Mouse (Mus musculus): Measurements from ENCODE around the gene Gm11034. TPM values are rescaled to one million over a fixed set of nuclear protein-coding genes. Genes with fewer than 3 reads are reported as not detected.

Gene Gm11034
- total and polyA plus RNA-seq, 2 experiments from 2014 or later, result not detected

DNA sequence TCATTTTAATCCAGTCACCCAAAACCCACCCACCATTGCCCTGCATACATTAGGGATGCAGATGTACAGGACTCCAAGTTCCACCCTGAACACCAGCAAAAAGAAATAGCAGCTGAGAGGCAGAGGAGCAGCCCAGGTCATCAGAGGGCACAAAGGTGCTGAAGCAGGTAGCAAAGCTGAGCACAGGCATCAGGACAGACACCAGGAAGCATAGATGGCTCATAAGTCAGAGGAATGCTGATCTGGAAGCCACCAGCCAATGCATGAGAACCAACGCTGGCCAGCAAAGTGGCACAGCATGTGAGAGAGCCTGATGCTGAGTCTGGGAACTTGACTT lies 44.4 kb upstream of the Gm11034 start:
- TF ChIP-seq CTCF (IDR thresholded peaks at IDR 0.05; ENCODE audit: low read depth), result no peak
- WGBS, result 85% methylated on average over 1 of the region's 1 CpGs
- H3K4me2 ChIP-seq (ENCODE audit: low read depth, low read length), result no peak overlapping the region
- no peak overlapping the region for H3K4me3 ChIP-seq (ENCODE audit: low read length)
- peaks cover 21% of the 10 kb centered on the region for H3K36me3 ChIP-seq (ENCODE audit: insufficient read depth, low read length)
- H3K9ac ChIP-seq (replicated peaks; ENCODE audit: low read length), result no peak overlapping the region
- H3K9me3 ChIP-seq (ENCODE audit: low read length), result no peaks in the 10 kb centered on the region
- no peaks in the 10 kb centered on the region for H3K27me3 ChIP-seq (ENCODE audit: insufficient read depth, low read length)
- ATAC-seq (no peak), DNase-seq (ENCODE audit: low spot score) (no peak)
- H3K4me1 ChIP-seq (ENCODE audit: insufficient read depth, low read length), result no peaks in the 10 kb centered on the region
- no peak overlapping the region for H3K27ac ChIP-seq

DNA sequence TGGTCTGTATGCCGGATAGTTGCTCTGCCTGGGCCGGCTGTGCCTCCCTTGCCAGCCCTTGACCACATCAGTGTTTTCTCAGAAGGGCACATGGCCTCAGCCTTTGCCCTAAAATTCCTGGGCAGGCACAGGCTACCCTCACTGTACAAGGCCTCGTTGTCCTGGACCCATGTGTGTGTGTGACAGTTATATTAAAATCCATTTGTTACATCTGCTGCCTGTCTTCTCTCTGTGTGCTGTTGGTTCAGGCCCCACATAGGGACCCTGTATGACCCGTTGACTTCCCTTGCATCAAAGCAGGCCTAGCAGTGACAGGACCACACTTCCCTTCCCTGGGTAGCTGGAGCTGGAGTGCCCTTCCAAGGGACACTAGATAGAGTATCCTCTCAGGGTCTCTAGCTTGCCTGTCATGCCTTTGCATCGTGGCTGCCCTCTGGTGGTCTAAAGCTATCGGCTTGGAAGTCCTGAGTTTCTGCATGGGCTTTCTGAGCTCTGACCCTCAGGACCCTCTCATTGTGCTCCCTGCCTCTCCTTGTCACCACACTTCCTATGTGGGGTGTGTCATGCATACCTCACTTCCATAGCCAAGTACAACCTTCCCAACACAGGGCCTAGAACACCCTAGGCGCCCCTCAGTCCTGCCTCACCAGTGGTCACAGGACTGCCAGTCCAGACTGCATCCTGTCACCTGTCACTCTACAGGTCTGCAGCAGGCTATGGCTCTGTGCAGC lies 43.9 kb upstream of the Gm11034 start:
- peak; percentile 82 for TF ChIP-seq CTCF (IDR thresholded peaks at IDR 0.05; ENCODE audit: low read depth)
- no peak overlapping the region for H3K4me2 ChIP-seq (ENCODE audit: low read depth, low read length)
- no peak overlapping the region for H3K4me3 ChIP-seq (ENCODE audit: low read length)
- 46% methylated on average over 7 of the region's 7 CpGs for WGBS
- H3K27me3 ChIP-seq (ENCODE audit: insufficient read depth, low read length), result no peaks in the 10 kb centered on the region
- H3K9me3 ChIP-seq (ENCODE audit: low read length), result no peaks in the 10 kb centered on the region
- DNase-seq (ENCODE audit: low spot score) (peak; percentile 72), ATAC-seq (peak; percentile 38; the same call in 1 of the 2 replicates)
- no peak overlapping the region for H3K27ac ChIP-seq
- H3K9ac ChIP-seq (replicated peaks; ENCODE audit: low read length), result no peak overlapping the region
- peaks cover 26% of the 10 kb centered on the region for H3K36me3 ChIP-seq (ENCODE audit: insufficient read depth, low read length)
- no peaks in the 10 kb centered on the region for H3K4me1 ChIP-seq (ENCODE audit: insufficient read depth, low read length)

DNA sequence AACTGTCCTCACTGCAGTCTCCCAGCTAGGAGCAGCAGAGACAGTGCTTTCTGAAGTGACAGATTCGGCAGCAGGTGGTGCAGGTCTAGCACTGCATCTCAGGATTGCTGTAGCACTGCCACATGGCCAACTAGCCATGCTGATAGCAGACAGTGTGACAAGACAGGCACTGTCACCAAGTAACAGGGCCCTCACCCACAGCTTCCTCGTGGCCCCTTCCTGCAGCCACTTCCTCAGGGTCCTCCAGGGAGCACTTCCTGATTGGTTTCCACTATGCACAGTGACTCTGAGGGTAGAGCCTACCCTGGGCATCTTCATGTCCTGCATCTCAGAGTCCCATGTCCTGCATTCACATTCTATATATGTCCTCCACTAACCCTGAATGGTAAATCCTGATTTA lies 31.2 kb upstream of the Gm11034 start:
- no peak overlapping the region for H3K4me3 ChIP-seq (ENCODE audit: low read length)
- TF ChIP-seq CTCF (IDR thresholded peaks at IDR 0.05; ENCODE audit: low read depth), result no peak
- no peak overlapping the region for H3K9ac ChIP-seq (replicated peaks; ENCODE audit: low read length)
- DNase-seq (ENCODE audit: low spot score) (no peak), ATAC-seq (no peak)
- H3K4me1 ChIP-seq (ENCODE audit: insufficient read depth, low read length), result peaks cover 11% of the 10 kb centered on the region; the same call in 1 of the 2 replicates
- WGBS, result 57% methylated on average over 2 of the region's 2 CpGs
- H3K27me3 ChIP-seq (ENCODE audit: insufficient read depth, low read length), result no peaks in the 10 kb centered on the region
- H3K4me2 ChIP-seq (ENCODE audit: low read depth, low read length), result no peak overlapping the region
- 0 out of 2 replicates have a peak, but pooled peaks cover 5% of the 10 kb centered on the region for H3K36me3 ChIP-seq (ENCODE audit: insufficient read depth, low read length)
- no peaks in the 10 kb centered on the region for H3K9me3 ChIP-seq (ENCODE audit: low read length)
- H3K27ac ChIP-seq, result no peak overlapping the region

DNA sequence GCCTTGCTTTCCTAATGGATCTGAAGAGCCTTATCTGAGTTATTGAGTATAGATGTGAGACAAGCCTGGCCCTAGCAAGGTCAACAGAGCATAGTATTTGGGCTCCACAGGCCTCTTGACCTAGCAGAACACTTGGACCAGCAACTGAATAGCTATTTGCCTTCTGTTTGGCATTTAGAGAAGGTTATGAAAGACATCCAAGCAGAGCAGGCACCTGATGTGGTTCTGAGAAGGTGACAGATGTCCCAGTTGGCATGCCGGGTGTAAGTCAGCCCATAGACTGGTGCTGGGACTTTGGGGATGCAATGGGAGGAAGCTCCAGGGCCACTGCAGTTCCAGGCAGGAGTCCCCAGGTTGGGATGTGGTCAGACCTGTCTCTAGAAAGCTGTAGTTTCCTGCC lies 28.8 kb upstream of the Gm11034 start:
- Histone ChIP-seq H3K4me2 (ENCODE audit: low read depth, low read length) (no peak overlapping the region), H3K27me3 (ENCODE audit: insufficient read depth, low read length) (no peaks in the 10 kb centered on the region), H3K27ac (no peak overlapping the region), H3K9me3 (ENCODE audit: low read length) (no peaks in the 10 kb centered on the region), H3K36me3 (ENCODE audit: insufficient read depth, low read length) (0 out of 2 replicates have a peak, but pooled peaks cover 5% of the 10 kb centered on the region), H3K4me1 (ENCODE audit: insufficient read depth, low read length) (peaks cover 11% of the 10 kb centered on the region; the same call in 1 of the 2 replicates), H3K4me3 (ENCODE audit: low read length) (no peak overlapping the region), H3K9ac (replicated peaks; ENCODE audit: low read length) (0 out of 2 replicates have a peak overlapping the region, but pooled peaks have one; percentile 28)
- TF ChIP-seq CTCF (IDR thresholded peaks at IDR 0.05; ENCODE audit: low read depth), result no peak
- no peak for DNase-seq (ENCODE audit: low spot score)
- ATAC-seq, result no peak
- 91% methylated on average over 1 of the region's 1 CpGs for WGBS

DNA sequence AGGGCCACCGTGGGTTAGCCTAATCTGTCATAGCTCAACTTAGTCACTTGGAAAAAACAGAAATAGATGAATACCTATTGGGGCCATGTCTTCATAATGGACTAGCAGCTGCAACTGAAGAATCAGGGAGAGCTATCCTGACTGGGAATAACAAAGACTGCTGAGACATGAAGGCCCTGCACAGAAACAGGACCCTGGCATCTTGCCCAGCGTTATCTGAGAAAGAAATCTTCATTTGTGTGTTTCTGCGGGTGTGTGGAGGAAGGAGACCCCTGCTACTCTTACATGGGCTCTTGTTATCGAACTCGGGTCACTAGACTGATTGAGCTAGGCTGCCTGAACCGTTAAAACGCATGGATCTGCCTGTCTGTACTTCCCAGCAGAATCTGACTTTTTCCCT lies 27.5 kb upstream of the Gm11034 start:
- no peak for ATAC-seq
- Histone ChIP-seq H3K4me1 (ENCODE audit: insufficient read depth, low read length) (peaks cover 11% of the 10 kb centered on the region; the same call in 1 of the 2 replicates), H3K4me3 (ENCODE audit: low read length) (peak overlapping the region; percentile 58), H3K27me3 (ENCODE audit: insufficient read depth, low read length) (no peaks in the 10 kb centered on the region), H3K9ac (replicated peaks; ENCODE audit: low read length) (peak overlapping the region; percentile 59), H3K4me2 (ENCODE audit: low read depth, low read length) (peak overlapping the region; percentile 63), H3K9me3 (ENCODE audit: low read length) (no peaks in the 10 kb centered on the region), H3K27ac (0 out of 2 replicates have a peak overlapping the region, but pooled peaks have one; percentile 84), H3K36me3 (ENCODE audit: insufficient read depth, low read length) (no peaks in the 10 kb centered on the region)
- no peak for TF ChIP-seq CTCF (IDR thresholded peaks at IDR 0.05; ENCODE audit: low read depth)
- WGBS, result 48% methylated on average over 7 of the region's 7 CpGs
- no peak for DNase-seq (ENCODE audit: low spot score)

DNA sequence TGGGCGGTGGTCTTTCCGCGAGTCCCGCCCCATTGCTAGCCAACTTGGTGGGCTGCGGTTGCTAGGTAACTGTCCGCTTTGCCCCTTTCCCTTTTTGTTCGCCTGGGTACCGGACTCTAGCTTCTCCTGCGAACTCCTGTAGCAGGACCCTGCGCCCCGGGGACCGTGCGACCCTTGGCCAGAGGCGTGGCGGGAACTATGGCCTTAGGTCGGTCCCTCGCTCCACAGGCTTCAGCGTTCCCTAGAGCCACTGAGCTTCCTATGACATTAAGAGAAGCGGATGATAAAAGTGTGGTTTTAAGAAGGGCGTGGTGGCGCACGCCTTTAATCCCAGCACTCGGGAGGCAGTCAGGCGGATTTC lies 26.9 kb upstream of the Gm11034 start:
- no peak for DNase-seq (ENCODE audit: low spot score)
- no peaks in the 10 kb centered on the region for H3K27me3 ChIP-seq (ENCODE audit: insufficient read depth, low read length)
- peak overlapping the region; percentile 84 for H3K27ac ChIP-seq
- peaks cover 11% of the 10 kb centered on the region; the same call in 1 of the 2 replicates for H3K4me1 ChIP-seq (ENCODE audit: insufficient read depth, low read length)
- ATAC-seq, result no peak
- 1% methylated on average over 24 of the region's 24 CpGs for WGBS
- no peak for TF ChIP-seq CTCF (IDR thresholded peaks at IDR 0.05; ENCODE audit: low read depth)
- no peaks in the 10 kb centered on the region for H3K9me3 ChIP-seq (ENCODE audit: low read length)
- H3K36me3 ChIP-seq (ENCODE audit: insufficient read depth, low read length), result no peaks in the 10 kb centered on the region
- H3K9ac ChIP-seq (replicated peaks; ENCODE audit: low read length), result peak overlapping the region; percentile 59
- peak overlapping the region; percentile 63 for H3K4me2 ChIP-seq (ENCODE audit: low read depth, low read length)
- H3K4me3 ChIP-seq (ENCODE audit: low read length), result peak overlapping the region; percentile 58
